Mouse (Mus musculus): Measurements from ENCODE around the gene Sema5b.

DNA sequence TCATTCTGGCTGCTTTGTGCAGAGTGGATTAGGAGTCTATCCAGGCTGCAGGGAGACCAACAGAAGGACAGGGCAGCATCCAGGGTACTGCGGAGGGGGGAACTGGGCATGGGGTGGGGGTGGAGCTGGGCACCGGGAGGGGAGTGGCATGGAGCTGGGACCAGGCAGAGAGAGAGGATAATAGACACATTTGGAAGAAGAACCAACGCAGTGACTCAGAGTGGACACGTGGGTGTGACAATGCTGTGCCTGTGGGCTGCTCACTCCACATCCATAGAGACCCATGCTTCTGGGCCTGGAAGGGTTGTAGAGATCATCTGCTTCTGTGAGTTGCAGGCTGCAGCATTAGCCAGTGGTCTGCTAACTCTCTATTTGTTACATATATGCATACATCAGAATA is 107.9 kb downstream of the Sema5b start:
- no peak for TF ChIP-seq POLR2A (IDR thresholded peaks at IDR 0.05; ENCODE audit: borderline replicate concordance, control insufficient read depth, low read depth, low read length)
- TF ChIP-seq CTCF (IDR thresholded peaks at IDR 0.05; ENCODE audit: control insufficient read depth, insufficient read depth, low read length), result no peak
